Mouse (Mus musculus) gastrocnemius, adult 18-20 months (tissue): ENCODE measurements at regions not wholly inside any gene's neighbourhood (a gene's known extent, or its start where the extent isn't known, plus 50 kb on each side); places are given as distances from the start of the nearest gene placed in this dataset.
A peak's percentile ranks its signal among the peaks of the same experiment; 100 is the strongest.

Source experiments
- DNase-seq: peaks from one replicate; pipeline ENCODE4 v3.0.0; 2021; ENCODE audit warnings: low spot score

- no peak for DNase-seq
Measured at GRCm38 (mm10) chr2:173994301-173995073, 81.6 kb upstream of the Stx16 start.

- DNase-seq = peak; percentile 18
Measured at GRCm38 (mm10) chr2:174004666-174005065, 71.4 kb upstream of the Stx16 start.

GRCm38 (mm10) chr2:174007976-174008349, 68.1 kb upstream of the Stx16 start:
- DNase-seq = no peak

- DNase-seq = peak; percentile 51
Measured at GRCm38 (mm10) chr2:174008350-174009218, 67.5 kb upstream of the Stx16 start.

- DNase-seq = no peak
Measured at GRCm38 (mm10) chr2:174010038-174010437, 66.1 kb upstream of the Stx16 start.

GRCm38 (mm10) chr2:174011399-174011798, 64.7 kb upstream of the Stx16 start:
- DNase-seq = no peak

GRCm38 (mm10) chr2:174014361-174014760, 61.7 kb upstream of the Stx16 start:
- DNase-seq = no peak

GRCm38 (mm10) chr2:174015283-174015682, 60.8 kb upstream of the Stx16 start:
- DNase-seq = no peak

GRCm38 (mm10) chr2:174016068-174016467, 60.0 kb upstream of the Stx16 start:
- DNase-seq = no peak

- DNase-seq = no peak
Measured at GRCm38 (mm10) chr2:174017042-174017441, 59.1 kb upstream of the Stx16 start.

GRCm38 (mm10) chr2:174017596-174017995, 58.5 kb upstream of the Stx16 start:
- no peak for DNase-seq

- no peak for DNase-seq
Measured at GRCm38 (mm10) chr2:174018002-174018401, 58.1 kb upstream of the Stx16 start.

- DNase-seq = no peak
Measured at GRCm38 (mm10) chr2:174018986-174019385, 57.1 kb upstream of the Stx16 start.

GRCm38 (mm10) chr2:174019970-174020369, 56.1 kb upstream of the Stx16 start:
- DNase-seq = no peak

GRCm38 (mm10) chr2:174020447-174020846, 55.7 kb upstream of the Stx16 start:
- no peak for DNase-seq

- DNase-seq = no peak
Measured at GRCm38 (mm10) chr2:174021538-174021937, 54.6 kb upstream of the Stx16 start.

- DNase-seq = peak; percentile 38
Measured at GRCm38 (mm10) chr2:174022292-174022691, 53.8 kb upstream of the Stx16 start.

GRCm38 (mm10) chr2:174025181-174025870, 50.8 kb upstream of the Stx16 start:
- DNase-seq = no peak
